Mouse (Mus musculus) left cerebral cortex, adult 9 months (tissue): ENCODE results near the gene Gm21560.
"Not testable (repeated sequence)": the region's sequence is repeated elsewhere in the genome, so short reads cannot be mapped to it uniquely, and the experiment has no call there.

Experiments
- DNase-seq, 2 experiments: peaks; one replicate each; pipeline ENCODE4 v3.0.0; 2022; ENCODE audit warnings: low spot score in 2 of 2

The Gm21560 gene

GRCm38 (mm10) chr14:6219192-6219591 is at the start of gene Gm21560:
Gene Gm21560 (minus strand): TSS chr14:6219292.
- DNase-seq = not testable (repeated sequence)

- DNase-seq = not testable (repeated sequence)
These were observed 55.6 kb downstream of the Gm21560 start for GRCm38 (mm10) chr14:6163538-6163937.

GRCm38 (mm10) chr14:6161085-6161484 is 58.0 kb downstream of the Gm21560 start:
- DNase-seq = not testable (repeated sequence)
